Mouse (Mus musculus) liver, embryonic 13.5 days (tissue): ENCODE results near the gene Uchl3. TPM values are rescaled to one million over a fixed set of nuclear protein-coding genes. Genes with fewer than 3 reads are reported as not detected.

Experiments
- polyA plus RNA-seq: library from polyadenylated mRNA; unstranded; fragments of >200 nt; fragmentation: Nextera tagmentation; extraction: Ambion mirVana; gene quantifications from 2 replicates; pipeline ENCODE4 v1.2.1, GENCODE M21; 2015

Gene Uchl3
- polyA plus RNA-seq, 1 experiment from 2014 or later, result 99.0 TPM

Other genes with a start within 250 kb of the Uchl3 start
- gene Tbc1d4, start 44.8 kb upstream of the Uchl3 start, polyA plus RNA-seq, result 1.7 and 2.4 TPM in 2 replicates
- gene Commd6, start 13.3 kb upstream of the Uchl3 start, polyA plus RNA-seq, result 60.8 and 61.0 TPM in 2 replicates
- gene Gm9922, start 75.8 kb downstream of the Uchl3 start, polyA plus RNA-seq, result not detected in 2 replicates
- 1.4 and 2.8 TPM in 2 replicates for gene Lmo7, start 76.0 kb downstream of the Uchl3 start, polyA plus RNA-seq